Mouse (Mus musculus) CD4-positive helper T cell, adult 2 months (primary cell): Measurements from ENCODE around the gene Mpst.

Experiments used
- DNase-seq: peaks from one replicate; pipeline ENCODE4 v3.0.0-alpha.2; 2012; ENCODE audit warnings: low read depth, missing footprints, low spot score

Gene Mpst

GRCm38 (mm10) chr15:78406293-78406934, at the start of gene Mpst:
Gene Mpst, plus strand, starts transcription at chr15:78406416.
- peak; percentile 91 for DNase-seq

GRCm38 (mm10) chr15:78365916-78366315, 40.3 kb upstream of the Mpst start:
- no peak for DNase-seq

GRCm38 (mm10) chr15:78366875-78367274, 39.3 kb upstream of the Mpst start:
- DNase-seq = no peak

GRCm38 (mm10) chr15:78367811-78368210, 38.4 kb upstream of the Mpst start:
- DNase-seq = no peak

- peak; percentile 44 for DNase-seq
These were observed 37.3 kb upstream of the Mpst start for GRCm38 (mm10) chr15:78368926-78369346.

GRCm38 (mm10) chr15:78369641-78370040, 36.6 kb upstream of the Mpst start:
- no peak for DNase-seq

- DNase-seq = no peak
These were observed 33.4 kb upstream of the Mpst start for GRCm38 (mm10) chr15:78372796-78373195.

GRCm38 (mm10) chr15:78374204-78374603, 32.0 kb upstream of the Mpst start:
- DNase-seq = no peak

- DNase-seq = no peak
These were observed 28.4 kb upstream of the Mpst start for GRCm38 (mm10) chr15:78377859-78378258.

GRCm38 (mm10) chr15:78378556-78378955, 27.7 kb upstream of the Mpst start:
- no peak for DNase-seq

GRCm38 (mm10) chr15:78380208-78380607, 26.0 kb upstream of the Mpst start:
- DNase-seq = no peak

- DNase-seq = no peak
These were observed 25.5 kb upstream of the Mpst start for GRCm38 (mm10) chr15:78380741-78381140.

- no peak for DNase-seq
These were observed 24.1 kb upstream of the Mpst start for GRCm38 (mm10) chr15:78382115-78382514.

GRCm38 (mm10) chr15:78383450-78384219, 22.6 kb upstream of the Mpst start:
- DNase-seq = no peak

- DNase-seq = no peak
These were observed 21.7 kb upstream of the Mpst start for GRCm38 (mm10) chr15:78384220-78385116.

GRCm38 (mm10) chr15:78385564-78385963, 20.7 kb upstream of the Mpst start:
- no peak for DNase-seq

GRCm38 (mm10) chr15:78390855-78391254, 15.4 kb upstream of the Mpst start:
- DNase-seq = peak; percentile 50

GRCm38 (mm10) chr15:78395478-78395962, 10.7 kb upstream of the Mpst start, which contains the start of gene Tex33:
Gene Tex33, minus strand, starts transcription at chr15:78395912.
- no peak for DNase-seq

GRCm38 (mm10) chr15:78401345-78401744, 4.9 kb upstream of the Mpst start:
- no peak for DNase-seq

GRCm38 (mm10) chr15:78401921-78402320, 4.3 kb upstream of the Mpst start:
- DNase-seq = no peak

GRCm38 (mm10) chr15:78402423-78402822, 3.8 kb upstream of the Mpst start:
- no peak for DNase-seq

- DNase-seq = no peak
These were observed 2.9 kb upstream of the Mpst start for GRCm38 (mm10) chr15:78403301-78403741.
